Mouse (Mus musculus): ENCODE measurements at regions not wholly inside any gene's neighbourhood (a gene's known extent, or its start where the extent isn't known, plus 50 kb on each side); places are given as distances from the start of the nearest gene placed in this dataset.
"Not testable (repeated sequence)": the region's sequence is repeated elsewhere in the genome, so short reads cannot be mapped to it uniquely, and the experiment has no call there.

DNA sequence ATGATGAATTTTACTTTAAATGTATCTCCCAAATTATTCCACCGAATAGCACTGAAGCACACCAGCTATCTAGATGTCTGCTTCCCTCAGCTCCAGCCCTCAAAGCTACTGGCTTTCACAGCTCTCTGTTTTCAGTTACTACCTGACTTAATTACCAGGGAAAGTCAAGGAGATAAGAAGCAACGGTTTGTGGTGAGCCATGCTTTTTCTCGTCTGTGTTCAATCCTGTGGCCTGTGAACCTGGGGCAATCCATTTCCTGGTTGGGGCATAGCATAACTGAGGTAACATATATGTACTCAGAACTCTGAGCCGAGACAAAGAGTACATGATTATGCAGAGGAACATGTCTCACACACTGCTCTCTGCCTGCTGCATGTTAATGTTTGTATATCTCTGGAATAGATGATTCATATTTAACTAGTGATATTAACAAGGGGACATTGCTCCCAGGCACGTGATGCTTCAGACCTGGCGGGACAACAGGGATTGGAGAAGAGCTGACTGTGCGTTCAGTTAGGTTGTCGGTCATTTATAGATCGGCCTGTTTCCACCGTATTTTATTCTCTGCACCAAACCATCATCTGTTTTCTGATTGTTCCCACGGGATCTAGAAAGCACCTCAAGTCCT is 453.3 kb downstream of the Dad1 start:
- no peak for DNase-seq (ENCODE audit: low spot score in 2 of 2)

DNA sequence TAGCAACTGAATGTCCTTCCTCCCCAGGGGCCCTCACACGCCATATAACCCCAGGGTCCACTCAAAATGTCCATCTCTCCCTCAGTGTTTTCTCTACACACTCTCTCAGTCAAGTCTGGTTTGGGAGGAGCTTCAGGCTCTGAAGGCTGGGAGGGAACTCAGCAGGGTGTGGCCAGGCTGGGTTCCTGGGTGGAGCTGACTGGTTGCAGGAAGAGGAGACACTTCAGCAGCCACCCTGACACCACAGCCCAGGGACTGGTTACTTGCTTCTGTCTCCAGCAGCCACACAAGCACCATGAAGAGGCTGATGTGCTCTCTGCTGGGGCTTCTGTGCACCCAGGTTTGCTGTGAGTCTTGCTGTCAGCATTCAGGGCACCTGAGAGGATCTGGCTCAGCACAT is 458.7 kb downstream of the Dad1 start:
- DNase-seq (ENCODE audit: low spot score in 2 of 2) = not testable (repeated sequence)

DNA sequence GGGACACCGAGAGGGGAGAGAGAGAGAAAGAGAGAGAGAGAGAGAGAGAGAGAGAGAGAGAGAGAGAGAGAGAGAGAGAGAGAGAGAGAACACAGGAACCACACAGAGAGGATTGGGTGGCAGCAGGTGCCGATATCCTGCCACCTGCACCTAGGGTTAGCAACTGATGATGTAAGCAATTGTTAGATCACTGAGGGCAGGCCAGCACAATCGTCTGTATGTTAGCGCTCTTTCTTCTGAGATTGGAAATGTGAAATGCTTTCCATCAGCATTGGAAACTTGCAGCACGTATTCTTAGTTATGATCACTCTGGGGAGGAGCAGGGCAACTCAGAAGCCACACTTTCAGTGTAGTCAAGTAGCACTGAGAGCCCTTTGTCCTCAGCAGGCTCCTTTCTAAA is 459.4 kb downstream of the Dad1 start:
- no peak for DNase-seq (ENCODE audit: low spot score in 2 of 2)

DNA sequence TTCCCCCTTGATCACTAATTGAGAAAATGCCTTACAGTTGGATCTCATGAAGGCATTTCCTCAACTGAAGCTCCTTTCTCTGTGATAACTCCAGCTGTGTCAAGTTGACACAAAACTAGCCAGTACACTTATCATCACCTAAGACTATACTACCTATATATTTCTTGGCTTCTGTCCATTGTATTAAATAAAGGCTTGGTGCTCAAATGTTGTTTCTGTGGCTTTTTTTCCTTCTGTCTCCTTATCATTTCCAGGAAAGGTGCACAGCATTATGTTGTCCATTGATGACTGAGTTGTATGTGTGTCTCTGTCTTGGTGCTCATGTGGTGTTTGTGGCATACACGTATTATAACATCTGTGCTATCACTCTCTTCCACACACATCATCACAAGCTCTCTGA is 461.5 kb downstream of the Dad1 start:
- not testable (repeated sequence) for DNase-seq (ENCODE audit: low spot score in 2 of 2)

DNA sequence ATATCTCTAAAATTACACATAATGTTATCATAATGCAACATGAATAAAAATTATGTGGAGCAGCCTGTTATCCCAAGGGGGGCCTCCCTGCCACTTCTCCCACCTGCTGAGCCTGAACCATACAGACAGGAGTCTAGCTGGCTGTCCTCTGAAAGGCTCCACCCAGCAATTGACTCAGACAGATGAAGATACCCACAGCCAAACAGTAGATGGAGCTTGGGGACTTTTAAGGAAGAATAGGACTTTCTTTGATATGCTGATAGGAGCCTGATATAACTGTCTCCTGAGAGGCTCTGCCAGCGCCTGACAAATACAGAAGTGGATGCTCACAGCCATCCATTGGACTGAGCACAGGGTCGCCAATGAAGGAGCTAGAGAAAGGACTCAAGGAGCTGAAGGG is 468.4 kb downstream of the Dad1 start:
- not testable (repeated sequence) for DNase-seq (ENCODE audit: low spot score in 2 of 2)

DNA sequence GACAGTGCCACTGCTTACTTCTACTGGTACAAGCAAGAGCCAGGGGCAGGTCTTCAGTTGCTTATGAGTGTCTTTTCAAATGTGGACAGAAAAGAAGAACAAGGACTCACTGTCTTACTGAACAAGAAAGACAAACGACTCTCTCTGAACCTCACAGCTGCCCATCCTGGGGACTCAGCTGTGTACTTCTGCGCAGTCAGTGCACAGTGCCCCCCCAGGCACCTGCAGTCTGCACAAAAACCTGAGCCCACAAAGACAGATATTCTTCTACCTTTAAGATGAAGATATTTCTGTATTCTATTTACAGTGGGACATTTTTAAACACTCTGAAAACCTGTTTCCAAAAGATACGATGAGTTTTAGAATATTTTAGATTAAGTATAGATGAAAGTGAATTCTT is 476.5 kb downstream of the Dad1 start:
- no peak for DNase-seq (ENCODE audit: low spot score in 2 of 2)

DNA sequence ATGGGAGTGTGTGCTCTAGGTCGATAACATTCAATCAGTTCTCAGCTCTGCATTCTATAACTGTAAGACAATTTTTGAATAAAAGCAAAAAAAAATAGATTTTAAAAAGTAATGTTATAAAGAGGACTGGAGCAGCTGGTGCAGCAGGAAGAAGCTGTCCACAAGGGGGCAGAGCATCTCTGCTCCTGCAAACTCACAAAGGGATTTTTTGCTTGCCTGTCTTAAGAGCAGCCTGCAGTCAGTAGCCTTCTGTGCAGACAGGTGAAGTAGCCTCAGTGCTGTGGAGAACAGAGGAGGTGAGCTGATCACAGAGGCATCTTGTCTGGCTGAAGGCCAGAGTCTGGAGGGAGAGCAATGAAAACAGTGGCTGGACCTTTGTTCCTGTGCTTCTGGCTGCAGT is 477.2 kb downstream of the Dad1 start:
- DNase-seq (ENCODE audit: low spot score in 2 of 2) = peak; percentile 63

DNA sequence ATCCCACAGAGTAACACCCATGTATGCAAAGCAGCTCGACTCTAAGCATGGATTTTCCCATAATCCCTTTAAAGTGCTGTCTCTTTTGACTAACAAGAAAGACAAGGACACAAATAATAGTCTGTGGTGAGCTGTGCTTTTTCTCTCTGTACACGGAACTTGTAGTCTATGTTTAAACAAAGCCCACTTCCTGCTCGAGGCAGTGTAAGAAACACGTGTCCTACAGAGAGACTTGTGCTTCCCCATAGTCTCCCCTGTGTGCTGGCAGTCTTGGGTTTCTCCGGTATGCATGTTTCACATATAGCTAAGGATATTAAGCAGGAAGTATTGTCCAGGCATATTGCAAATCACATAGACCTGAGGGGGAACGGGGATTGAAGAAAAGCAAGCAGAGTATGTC is 487.4 kb downstream of the Dad1 start:
- not testable (repeated sequence) for DNase-seq (ENCODE audit: low spot score in 2 of 2)

DNA sequence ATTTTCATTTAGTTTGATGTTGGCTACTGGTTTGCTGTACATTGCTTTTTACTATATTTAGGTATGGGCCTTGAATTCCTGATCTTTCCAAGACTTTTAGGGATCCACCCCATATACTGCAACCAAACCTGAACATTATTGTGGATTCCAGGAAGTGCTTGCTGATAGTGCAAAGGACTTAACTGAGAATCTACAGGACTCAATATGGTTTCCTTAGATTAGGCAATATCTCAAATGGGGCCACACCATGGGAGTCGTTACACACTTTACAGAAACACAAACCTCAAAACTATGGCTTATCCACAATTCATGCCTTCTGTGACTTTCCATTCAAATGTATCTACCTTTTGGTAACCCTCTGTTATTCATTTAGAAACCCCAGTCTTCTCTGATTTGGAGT is 488.0 kb downstream of the Dad1 start:
- DNase-seq (ENCODE audit: low spot score in 2 of 2) = not testable (repeated sequence)

DNA sequence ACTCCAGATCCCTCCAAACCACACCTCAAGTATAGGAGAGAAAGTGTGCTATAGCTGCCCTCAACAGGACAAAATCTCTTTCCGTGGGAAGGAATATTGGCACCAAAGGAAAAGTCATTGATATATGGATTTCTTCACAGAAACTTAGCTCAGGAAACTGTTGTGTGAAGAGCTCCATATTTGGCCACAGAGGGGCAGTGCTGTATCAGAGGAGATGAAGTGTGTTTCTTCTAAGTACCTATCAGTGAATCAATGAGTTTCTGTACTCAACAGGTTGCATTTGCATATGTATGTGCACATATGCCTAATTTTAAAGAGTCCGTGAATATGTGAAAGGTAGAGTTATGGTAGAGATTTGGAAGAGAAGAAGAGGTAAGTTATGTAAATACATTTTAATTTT is 493.3 kb downstream of the Dad1 start:
- not testable (repeated sequence) for DNase-seq (ENCODE audit: low spot score in 2 of 2)

DNA sequence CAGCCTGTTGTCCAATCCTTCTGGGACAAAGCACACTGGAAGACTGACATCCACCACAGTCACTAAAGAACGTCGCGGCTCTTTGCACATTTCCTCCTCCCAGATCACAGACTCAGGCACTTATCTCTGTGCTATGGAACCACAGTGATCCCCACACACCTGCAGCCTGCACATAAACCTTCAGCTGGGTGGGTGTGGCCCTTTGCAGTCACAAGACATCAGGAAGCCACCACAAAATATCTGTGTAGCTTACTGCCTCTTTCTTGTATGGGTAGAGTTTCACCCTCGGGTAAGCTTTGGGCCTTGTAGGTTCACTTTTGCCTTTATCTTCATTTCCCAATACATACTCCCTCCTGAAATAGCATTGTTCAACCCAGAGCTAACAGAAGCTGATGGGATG is 496.1 kb downstream of the Dad1 start:
- DNase-seq (ENCODE audit: low spot score in 2 of 2) = not testable (repeated sequence)

DNA sequence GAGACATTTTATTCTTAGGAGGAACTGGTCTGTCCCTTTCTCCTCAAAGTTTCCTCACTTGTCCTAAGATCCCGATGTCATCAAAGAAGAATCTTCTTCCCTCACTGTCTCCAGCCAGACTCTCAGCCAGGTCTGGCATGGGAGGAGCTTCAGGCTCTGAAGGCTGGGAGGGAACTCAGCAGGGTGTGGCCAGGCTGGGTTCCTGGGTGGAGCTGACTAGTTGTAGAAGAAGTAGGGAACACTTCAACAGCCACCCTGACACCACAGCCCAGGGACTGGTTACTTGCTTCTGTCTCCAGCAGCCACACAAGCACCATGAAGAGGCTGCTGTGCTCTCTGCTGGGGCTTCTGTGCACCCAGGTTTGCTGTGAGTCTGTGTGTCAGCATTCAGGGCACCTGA is 496.8 kb downstream of the Dad1 start:
- not testable (repeated sequence) for DNase-seq (ENCODE audit: low spot score in 2 of 2)

DNA sequence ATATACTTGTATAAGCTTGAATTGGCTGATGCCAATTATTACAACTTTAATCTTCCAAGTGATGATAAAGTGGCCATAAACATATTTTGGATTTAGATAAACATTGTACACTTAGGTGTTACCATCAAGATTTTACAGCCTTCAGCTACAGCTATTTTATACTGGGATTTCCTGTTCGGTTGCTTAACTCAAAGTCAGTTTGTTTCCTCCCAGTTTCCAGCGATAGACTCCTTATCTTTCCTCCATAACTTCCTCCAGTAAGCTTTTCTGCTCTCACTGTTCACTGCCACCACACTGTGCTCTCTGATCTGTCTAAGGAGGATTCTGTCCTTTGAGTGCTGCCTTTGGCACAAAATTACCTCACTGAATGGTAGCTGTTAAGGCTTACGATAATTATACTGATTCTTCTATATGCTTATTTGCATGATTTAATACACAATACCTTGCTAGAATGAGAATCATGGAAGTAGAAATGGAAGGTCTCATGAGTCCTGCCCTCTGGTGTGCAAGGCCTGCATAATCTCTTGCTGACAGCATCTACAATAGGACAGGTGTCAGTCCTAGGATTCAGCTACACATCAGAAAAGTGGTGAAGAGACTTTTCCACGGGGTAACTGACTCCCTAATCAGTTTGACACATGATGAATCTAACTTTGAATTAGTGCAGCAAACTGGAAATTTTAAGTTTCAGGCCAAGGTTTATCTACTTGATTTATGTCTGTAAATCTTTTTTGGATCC is 503.0 kb downstream of the Dad1 start:
- no peak for DNase-seq (ENCODE audit: low spot score in 2 of 2)

GRCm38 (mm10) chr14:53743552-53743951 is 510.4 kb downstream of the Dad1 start:
- not testable (repeated sequence) for DNase-seq (ENCODE audit: low spot score in 2 of 2)

GRCm38 (mm10) chr14:53742864-53743263 is 511.0 kb downstream of the Dad1 start:
- DNase-seq (ENCODE audit: low spot score in 2 of 2) = not testable (repeated sequence)

DNA sequence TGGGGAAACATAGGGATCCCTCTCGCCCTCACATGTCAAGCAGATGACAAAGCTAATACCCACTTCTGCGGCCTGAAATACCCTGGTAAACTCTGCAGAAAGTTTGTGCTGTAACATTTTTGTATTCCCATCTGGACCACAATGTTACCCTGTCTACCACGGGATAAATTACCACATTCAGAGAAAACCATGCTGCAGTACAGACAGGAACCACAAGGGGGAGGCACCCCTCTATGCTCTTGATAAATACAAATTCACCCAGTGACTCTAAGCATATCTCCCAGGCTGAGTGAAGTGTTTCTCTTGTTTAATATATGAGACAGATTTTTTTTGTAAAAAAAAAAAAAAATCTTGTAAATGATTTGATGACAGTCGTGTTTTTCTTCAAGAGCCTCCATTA is 512.7 kb downstream of the Dad1 start:
- DNase-seq (ENCODE audit: low spot score in 2 of 2) = peak; percentile 25 to 44

DNA sequence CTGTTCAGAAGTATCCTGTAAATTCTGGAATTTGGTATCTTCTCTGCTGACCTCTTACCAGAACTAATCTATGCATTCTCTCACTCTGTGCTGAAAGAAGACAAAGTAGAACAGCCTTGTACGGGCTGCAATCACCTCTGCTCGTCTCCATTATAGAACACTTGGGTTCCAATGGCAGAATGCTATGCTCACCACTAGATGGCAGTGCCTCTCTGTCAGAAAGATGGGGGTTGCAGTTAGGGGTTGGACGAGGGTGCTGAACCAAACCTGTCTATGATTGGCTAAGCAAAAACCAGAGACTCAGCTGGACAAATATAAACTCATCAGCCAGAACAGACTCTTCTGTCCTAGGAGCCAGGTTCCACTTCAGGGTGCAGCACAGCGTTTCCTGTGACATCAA is 515.9 kb downstream of the Dad1 start:
- DNase-seq (ENCODE audit: low spot score in 2 of 2) = not testable (repeated sequence)

DNA sequence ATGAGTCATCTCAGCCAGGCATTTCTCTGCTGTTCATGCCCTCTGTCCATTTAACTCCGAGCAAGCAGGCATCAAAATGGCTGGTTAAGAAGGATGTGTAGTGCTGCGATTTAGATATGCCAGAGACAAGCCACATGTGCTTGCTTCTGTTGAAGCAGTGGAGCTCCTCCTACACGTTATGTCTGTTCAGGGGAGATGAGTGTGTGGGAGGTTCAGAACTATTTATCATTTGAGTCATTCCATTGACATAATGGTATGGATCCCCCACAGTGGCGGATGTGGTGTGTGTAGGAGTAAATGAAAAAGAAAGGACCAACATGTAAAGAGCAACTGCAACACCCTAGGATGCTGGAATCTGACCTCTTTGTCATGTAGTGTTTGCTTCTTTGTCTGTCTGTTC is 517.6 kb downstream of the Dad1 start:
- DNase-seq (ENCODE audit: low spot score in 2 of 2) = peak; percentile 2 to 7

- not testable (repeated sequence) for DNase-seq (ENCODE audit: low spot score in 2 of 2)
These were observed 522.3 kb downstream of the Dad1 start for GRCm38 (mm10) chr14:53731600-53731999.

DNA sequence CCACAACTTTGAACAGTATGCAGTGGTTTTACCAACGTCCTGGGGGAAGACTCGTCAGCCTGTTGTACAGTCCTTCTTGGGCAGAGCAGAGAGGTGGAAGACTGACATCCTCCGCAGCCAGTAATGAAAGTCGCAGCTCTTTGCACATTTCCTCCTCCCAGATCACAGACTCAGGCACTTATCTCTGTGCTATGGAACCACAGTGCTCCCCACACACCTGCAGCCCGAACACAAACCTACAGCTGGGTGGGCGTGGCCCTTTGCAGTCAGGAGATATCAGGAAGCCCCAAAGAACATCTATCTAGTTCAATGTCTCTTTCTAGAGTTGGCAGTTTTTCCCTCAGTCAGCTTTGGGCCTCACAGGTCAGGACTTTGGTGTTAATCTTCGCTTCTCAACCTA is 524.0 kb downstream of the Dad1 start:
- not testable (repeated sequence) for DNase-seq (ENCODE audit: low spot score in 2 of 2)

DNA sequence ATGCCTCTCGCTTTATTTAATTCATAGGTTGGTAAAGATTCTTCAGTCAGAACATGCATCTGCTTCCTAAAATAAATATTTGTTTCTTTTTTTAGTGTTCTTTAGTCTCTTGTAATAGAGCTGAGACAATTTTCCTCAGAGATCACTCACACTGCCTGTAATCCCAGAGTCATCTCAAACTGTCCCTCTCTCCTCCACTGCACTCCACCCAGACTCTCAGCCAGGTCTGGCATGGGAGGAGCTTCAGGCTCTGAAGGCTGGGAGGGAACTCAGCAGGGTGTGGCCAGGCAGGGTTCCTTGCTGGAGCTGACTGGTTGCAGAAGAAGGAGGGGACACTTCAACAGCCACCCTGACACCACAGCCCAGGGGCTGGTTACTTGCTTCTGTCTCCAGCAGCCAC is 524.8 kb downstream of the Dad1 start:
- not testable (repeated sequence) for DNase-seq (ENCODE audit: low spot score in 2 of 2)

DNA sequence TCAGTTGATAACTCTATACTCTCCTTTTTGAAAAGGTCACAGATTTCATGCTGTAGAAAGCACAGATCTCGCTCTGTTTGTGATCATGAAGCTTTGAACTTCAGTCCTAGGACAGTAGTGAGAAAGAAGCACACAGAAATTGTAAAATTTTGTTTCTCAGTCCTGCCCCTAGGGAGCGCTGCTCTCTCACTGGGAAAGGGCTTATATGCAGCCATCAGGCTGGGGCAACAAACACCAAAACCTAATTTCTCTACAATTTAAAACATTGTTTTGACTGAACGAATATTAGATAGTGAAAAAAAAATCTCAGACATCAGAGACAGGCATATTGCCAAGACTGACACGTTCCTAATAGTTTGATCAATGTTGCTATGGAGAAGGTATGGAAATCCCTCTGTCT is 527.0 kb downstream of the Dad1 start:
- DNase-seq (ENCODE audit: low spot score in 2 of 2) = not testable (repeated sequence)

- not testable (repeated sequence) for DNase-seq (ENCODE audit: low spot score in 2 of 2)
These were observed 530.3 kb downstream of the Dad1 start for GRCm38 (mm10) chr14:53723611-53724010.
